Mouse (Mus musculus): ENCODE results near the gene Efcab1. TPM values are rescaled to one million over a fixed set of nuclear protein-coding genes. Genes with fewer than 3 reads are reported as not detected.
A peak's percentile ranks its signal among the peaks of the same experiment; 100 is the strongest.
"Not testable (repeated sequence)": the region's sequence is repeated elsewhere in the genome, so short reads cannot be mapped to it uniquely, and the experiment has no call there.

Gene Efcab1
- polyA plus RNA-seq, 1 experiment from 2014 or later = 11.1 TPM

- not testable (repeated sequence) for H3K27me3 ChIP-seq (ENCODE audit: control insufficient read depth, insufficient read depth, low read length); H3K9me3 ChIP-seq (replicated peaks; ENCODE audit: control insufficient read depth, low read length); H3K36me3 ChIP-seq (replicated peaks; ENCODE audit: control insufficient read depth, insufficient read depth, low read depth, low read length); ATAC-seq (replicated peaks; ENCODE audit: insufficient number of reproducible peaks, low FRiP score, low TSS enrichment, low read depth); H3K27ac ChIP-seq (replicated peaks; ENCODE audit: low read depth, low read length); DNase-seq (ENCODE audit: low spot score); H3K4me1 ChIP-seq (ENCODE audit: control insufficient read depth, insufficient read depth, low read length); H3K9ac ChIP-seq (replicated peaks; ENCODE audit: low read length); H3K4me2 ChIP-seq (ENCODE audit: low read depth, low read length); H3K4me3 ChIP-seq (ENCODE audit: low read depth, low read length)
- 48% methylated on average over 3 of the region's 3 CpGs for WGBS
Observed at GRCm38 (mm10) chr16:14930711-14931110, 24.3 kb downstream of the Efcab1 start.

DNA sequence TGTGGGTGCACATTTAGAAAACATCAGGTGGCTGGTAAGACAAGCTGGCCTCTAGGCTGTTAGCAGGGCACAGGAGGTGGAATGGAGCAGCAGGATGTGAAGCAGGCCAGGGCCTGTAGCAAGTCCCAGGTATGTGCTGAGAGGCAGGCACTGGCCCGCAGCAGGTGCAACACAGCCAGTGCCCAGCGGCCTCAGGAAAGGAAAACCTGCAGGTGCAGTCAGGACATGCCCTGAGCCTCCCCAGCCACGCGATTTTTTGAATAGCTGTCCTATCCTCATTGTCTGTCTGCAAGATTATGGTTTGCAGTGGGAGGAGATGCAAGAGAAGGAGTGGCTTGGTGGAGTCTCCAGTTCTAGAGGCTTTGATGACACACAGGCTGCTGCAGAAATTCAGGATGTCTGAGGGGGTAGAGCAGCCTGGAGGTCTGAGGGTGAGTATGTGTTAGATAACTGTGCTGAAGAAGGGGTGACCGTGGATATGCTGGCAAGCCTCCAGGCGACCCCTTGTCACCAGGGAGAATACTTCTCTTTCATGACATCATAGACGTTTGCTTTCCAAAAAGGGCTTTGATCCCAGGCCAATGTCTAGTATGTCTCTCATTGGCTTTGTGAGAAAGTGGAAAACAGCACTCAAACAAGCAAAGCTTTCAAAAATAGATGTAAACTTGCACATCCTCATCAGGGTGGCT is 30.2 kb downstream of the Efcab1 start:
- not testable (repeated sequence) for H3K4me2 ChIP-seq (ENCODE audit: low read depth, low read length); H3K9ac ChIP-seq (replicated peaks; ENCODE audit: low read length); ATAC-seq (replicated peaks; ENCODE audit: insufficient number of reproducible peaks, low FRiP score, low TSS enrichment, low read depth); H3K27ac ChIP-seq (replicated peaks; ENCODE audit: low read depth, low read length); H3K9me3 ChIP-seq (replicated peaks; ENCODE audit: control insufficient read depth, low read length); DNase-seq (ENCODE audit: low spot score); H3K4me3 ChIP-seq (ENCODE audit: low read depth, low read length); H3K36me3 ChIP-seq (replicated peaks; ENCODE audit: control insufficient read depth, insufficient read depth, low read depth, low read length); H3K4me1 ChIP-seq (ENCODE audit: control insufficient read depth, insufficient read depth, low read length); H3K27me3 ChIP-seq (ENCODE audit: control insufficient read depth, insufficient read depth, low read length)
- 58% methylated on average over 7 of the region's 7 CpGs for WGBS

- Histone ChIP-seq H3K9me3 (replicated peaks; ENCODE audit: control insufficient read depth, low read length) (no peaks in the 10 kb centered on the region), H3K27me3 (ENCODE audit: control insufficient read depth, insufficient read depth, low read length) (no peaks in the 10 kb centered on the region), H3K4me3 (ENCODE audit: low read depth, low read length) (no peak overlapping the region), H3K36me3 (replicated peaks; ENCODE audit: control insufficient read depth, insufficient read depth, low read depth, low read length) (no peaks in the 10 kb centered on the region), H3K4me2 (ENCODE audit: low read depth, low read length) (no peak overlapping the region), H3K4me1 (ENCODE audit: control insufficient read depth, insufficient read depth, low read length) (no peaks in the 10 kb centered on the region), H3K27ac (replicated peaks; ENCODE audit: low read depth, low read length) (no peak overlapping the region), H3K9ac (replicated peaks; ENCODE audit: low read length) (no peak overlapping the region)
- no peak for DNase-seq (ENCODE audit: low spot score)
- no peak for ATAC-seq (replicated peaks; ENCODE audit: insufficient number of reproducible peaks, low FRiP score, low TSS enrichment, low read depth)
- WGBS = 81% methylated on average over 1 of the region's 1 CpGs
Observed at GRCm38 (mm10) chr16:14939552-14939951, 33.1 kb downstream of the Efcab1 start.

DNA sequence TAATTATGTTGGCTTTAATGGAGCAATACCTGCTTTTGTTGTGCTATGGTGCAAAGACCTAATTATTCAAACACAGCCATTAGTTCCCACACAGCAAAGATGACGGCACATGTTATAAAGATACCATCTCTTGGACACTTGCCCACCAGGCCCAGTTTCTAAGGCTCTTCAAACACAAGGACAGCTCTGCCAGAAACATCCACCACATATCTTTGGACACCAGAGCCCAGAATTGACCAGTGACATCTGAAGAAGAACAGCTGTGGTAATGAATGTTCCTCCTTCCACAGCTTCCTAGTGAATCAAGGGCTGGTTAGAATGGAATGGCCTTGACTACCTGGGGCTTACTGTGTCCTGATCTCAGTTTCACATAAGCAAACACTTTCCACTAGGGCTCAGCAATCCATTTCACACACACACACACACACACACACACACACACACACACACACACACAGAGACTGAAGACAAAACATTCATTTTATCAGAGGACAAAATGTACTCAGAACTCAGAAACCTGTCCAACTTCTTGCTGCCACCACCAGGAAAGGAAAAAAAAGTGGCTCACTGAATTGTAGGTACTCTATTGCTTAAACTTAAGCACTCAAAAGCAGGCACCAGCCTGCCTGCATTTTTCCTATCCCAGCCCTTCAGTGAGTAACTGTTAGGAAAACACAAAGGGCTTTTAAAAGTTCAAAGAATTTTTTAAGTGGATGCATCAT is 33.7 kb downstream of the Efcab1 start:
- no peak overlapping the region for H3K4me3 ChIP-seq (ENCODE audit: low read depth, low read length)
- H3K9ac ChIP-seq (replicated peaks; ENCODE audit: low read length) = no peak overlapping the region
- H3K27me3 ChIP-seq (ENCODE audit: control insufficient read depth, insufficient read depth, low read length) = no peaks in the 10 kb centered on the region
- no peaks in the 10 kb centered on the region for H3K36me3 ChIP-seq (replicated peaks; ENCODE audit: control insufficient read depth, insufficient read depth, low read depth, low read length)
- DNase-seq (ENCODE audit: low spot score) = no peak
- no peak overlapping the region for H3K27ac ChIP-seq (replicated peaks; ENCODE audit: low read depth, low read length)
- no peaks in the 10 kb centered on the region for H3K9me3 ChIP-seq (replicated peaks; ENCODE audit: control insufficient read depth, low read length)
- no peak for ATAC-seq (replicated peaks; ENCODE audit: insufficient number of reproducible peaks, low FRiP score, low TSS enrichment, low read depth)
- 68% methylated on average over 1 of the region's 1 CpGs for WGBS
- no peaks in the 10 kb centered on the region for H3K4me1 ChIP-seq (ENCODE audit: control insufficient read depth, insufficient read depth, low read length)
- no peak overlapping the region for H3K4me2 ChIP-seq (ENCODE audit: low read depth, low read length)

- Histone ChIP-seq H3K4me1 (ENCODE audit: control insufficient read depth, insufficient read depth, low read length) (no peaks in the 10 kb centered on the region), H3K9me3 (replicated peaks; ENCODE audit: control insufficient read depth, low read length) (no peaks in the 10 kb centered on the region), H3K9ac (replicated peaks; ENCODE audit: low read length) (no peak overlapping the region), H3K36me3 (replicated peaks; ENCODE audit: control insufficient read depth, insufficient read depth, low read depth, low read length) (no peaks in the 10 kb centered on the region), H3K27ac (replicated peaks; ENCODE audit: low read depth, low read length) (no peak overlapping the region), H3K4me3 (ENCODE audit: low read depth, low read length) (no peak overlapping the region), H3K4me2 (ENCODE audit: low read depth, low read length) (no peak overlapping the region), H3K27me3 (ENCODE audit: control insufficient read depth, insufficient read depth, low read length) (no peaks in the 10 kb centered on the region)
- DNase-seq (ENCODE audit: low spot score) (no peak), ATAC-seq (replicated peaks; ENCODE audit: insufficient number of reproducible peaks, low FRiP score, low TSS enrichment, low read depth) (no peak)
- WGBS = 81% methylated on average over 3 of the region's 3 CpGs
Observed at GRCm38 (mm10) chr16:14940898-14941297, 34.5 kb downstream of the Efcab1 start.

GRCm38 (mm10) chr16:14943530-14943929 is 37.1 kb downstream of the Efcab1 start:
- Histone ChIP-seq H3K9ac (replicated peaks; ENCODE audit: low read length) (no peak overlapping the region), H3K4me3 (ENCODE audit: low read depth, low read length) (no peak overlapping the region), H3K4me1 (ENCODE audit: control insufficient read depth, insufficient read depth, low read length) (no peaks in the 10 kb centered on the region), H3K9me3 (replicated peaks; ENCODE audit: control insufficient read depth, low read length) (no peaks in the 10 kb centered on the region), H3K27ac (replicated peaks; ENCODE audit: low read depth, low read length) (no peak overlapping the region), H3K4me2 (ENCODE audit: low read depth, low read length) (no peak overlapping the region), H3K36me3 (replicated peaks; ENCODE audit: control insufficient read depth, insufficient read depth, low read depth, low read length) (no peaks in the 10 kb centered on the region), H3K27me3 (ENCODE audit: control insufficient read depth, insufficient read depth, low read length) (no peaks in the 10 kb centered on the region)
- DNase-seq (ENCODE audit: low spot score) (peak; percentile 13), ATAC-seq (replicated peaks; ENCODE audit: insufficient number of reproducible peaks, low FRiP score, low TSS enrichment, low read depth) (no peak)
- WGBS = 71% methylated on average over 2 of the region's 2 CpGs

GRCm38 (mm10) chr16:14947561-14947960 is 41.2 kb downstream of the Efcab1 start:
- not testable (repeated sequence) for H3K4me1 ChIP-seq (ENCODE audit: control insufficient read depth, insufficient read depth, low read length); H3K4me3 ChIP-seq (ENCODE audit: low read depth, low read length); H3K27me3 ChIP-seq (ENCODE audit: control insufficient read depth, insufficient read depth, low read length); H3K4me2 ChIP-seq (ENCODE audit: low read depth, low read length); H3K9me3 ChIP-seq (replicated peaks; ENCODE audit: control insufficient read depth, low read length); H3K27ac ChIP-seq (replicated peaks; ENCODE audit: low read depth, low read length); H3K9ac ChIP-seq (replicated peaks; ENCODE audit: low read length); DNase-seq (ENCODE audit: low spot score); ATAC-seq (replicated peaks; ENCODE audit: insufficient number of reproducible peaks, low FRiP score, low TSS enrichment, low read depth); H3K36me3 ChIP-seq (replicated peaks; ENCODE audit: control insufficient read depth, insufficient read depth, low read depth, low read length)
- WGBS = 84% methylated on average over 2 of the region's 2 CpGs

DNA sequence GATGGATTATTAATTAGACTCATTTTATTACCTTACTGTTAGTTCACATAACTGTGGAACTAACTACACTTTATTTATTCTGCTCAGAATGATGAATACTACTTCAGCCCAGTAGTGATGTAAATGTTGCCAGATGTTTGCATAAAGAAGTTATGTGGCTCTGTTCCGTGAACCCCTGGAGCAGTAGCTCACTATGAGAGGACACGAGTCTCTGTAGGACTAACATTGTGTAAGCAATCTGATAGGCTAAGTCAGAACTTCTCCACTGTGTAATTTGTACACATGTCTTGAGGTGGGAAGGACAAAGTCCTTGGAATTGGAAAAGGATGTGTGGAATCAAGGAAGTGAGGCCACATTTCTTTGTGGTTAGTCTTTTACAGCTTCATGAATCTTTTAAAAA is 45.5 kb downstream of the Efcab1 start:
- H3K27me3 ChIP-seq (ENCODE audit: control insufficient read depth, insufficient read depth, low read length) = no peaks in the 10 kb centered on the region
- 42% methylated on average over 2 of the region's 2 CpGs for WGBS
- H3K4me2 ChIP-seq (ENCODE audit: low read depth, low read length) = no peak overlapping the region
- no peaks in the 10 kb centered on the region for H3K36me3 ChIP-seq (replicated peaks; ENCODE audit: control insufficient read depth, insufficient read depth, low read depth, low read length)
- no peak overlapping the region for H3K4me3 ChIP-seq (ENCODE audit: low read depth, low read length)
- no peak overlapping the region for H3K27ac ChIP-seq (replicated peaks; ENCODE audit: low read depth, low read length)
- no peaks in the 10 kb centered on the region for H3K9me3 ChIP-seq (replicated peaks; ENCODE audit: control insufficient read depth, low read length)
- no peaks in the 10 kb centered on the region for H3K4me1 ChIP-seq (ENCODE audit: control insufficient read depth, insufficient read depth, low read length)
- ATAC-seq (replicated peaks; ENCODE audit: insufficient number of reproducible peaks, low FRiP score, low TSS enrichment, low read depth) (0 out of 2 replicates have a peak, but pooled peaks have one; percentile 39), DNase-seq (ENCODE audit: low spot score) (peak; percentile 19)
- H3K9ac ChIP-seq (replicated peaks; ENCODE audit: low read length) = no peak overlapping the region

Measured in embryonic facial prominence, embryonic 11.5 days (tissue).